Mouse (Mus musculus) small intestine, adult 2 months (tissue): ENCODE measurements around the gene Add3. TPM values are rescaled to one million over a fixed set of nuclear protein-coding genes. Genes with fewer than 3 reads are reported as not detected.

Source experiments
- H3K27ac ChIP-seq: fragments of 200-500 bp; 2 replicates; pipeline ENCODE4 v1.5.1; 2012; ENCODE audit warnings: low read depth, low read length, control low read depth, inconsistent platforms; ENCODE audit not compliant: insufficient read depth
- H3K27me3 ChIP-seq: fragments of 200-500 bp; 2 replicates; pipeline ENCODE4 v1.6.1; 2012; ENCODE audit warnings: mild to moderate bottlenecking, moderate library complexity, low read length, inconsistent platforms; ENCODE audit not compliant: control insufficient read depth, insufficient read depth
- H3K36me3 ChIP-seq: fragments of 200-500 bp; 2 replicates; pipeline ENCODE4 v1.6.1; 2012; ENCODE audit warnings: mild to moderate bottlenecking, low read length, control low read depth, inconsistent platforms; ENCODE audit not compliant: control insufficient read depth, insufficient read depth
- H3K4me1 ChIP-seq: fragments of 200-500 bp; 2 replicates; pipeline ENCODE4 v1.6.1; 2012; ENCODE audit warnings: low read length, inconsistent platforms, mixed read lengths; ENCODE audit not compliant: control insufficient read depth, insufficient read depth, insufficient read length
- H3K4me3 ChIP-seq: fragments of 200-500 bp; 2 replicates; pipeline ENCODE4 v1.5.1; 2012; ENCODE audit warnings: low read depth, mild to moderate bottlenecking, control low read depth, inconsistent platforms, low read length, moderate library complexity
- CTCF ChIP-seq: fragments of 200-500 bp; IDR thresholded peaks from 2 replicates; pipeline ENCODE4 v1.5.1; 2012; ENCODE audit warnings: low read depth, mild to moderate bottlenecking, control low read depth, inconsistent platforms, low read length, moderate library complexity, mixed read lengths; ENCODE audit not compliant: insufficient replicate concordance, insufficient read length; ENCODE audit errors: extremely low read depth
- POLR2A ChIP-seq: fragments of 200-500 bp; IDR thresholded peaks from 2 replicates; pipeline ENCODE4 v1.6.1; 2012; ENCODE audit warnings: low read depth, mild to moderate bottlenecking, control low read depth, inconsistent platforms, low read length, moderate library complexity
- WGBS: fragments of 180-500 bp; shearing (Covaris S2); methylation state at CpG from one replicate; pipeline ENCODE4 v1.1.7; 2018; 5-methylcytosine and 5-hydroxymethylcytosine counted together
- polyA plus RNA-seq: library from polyadenylated mRNA; depleted of rRNA; stranded (reverse); fragments of >200 nt; gene quantifications from 2 replicates; pipeline ENCODE4 v1.2.3, GENCODE M21; 2012

The Add3 gene
- polyA plus RNA-seq, 1 experiment = 20.2 TPM

DNA sequence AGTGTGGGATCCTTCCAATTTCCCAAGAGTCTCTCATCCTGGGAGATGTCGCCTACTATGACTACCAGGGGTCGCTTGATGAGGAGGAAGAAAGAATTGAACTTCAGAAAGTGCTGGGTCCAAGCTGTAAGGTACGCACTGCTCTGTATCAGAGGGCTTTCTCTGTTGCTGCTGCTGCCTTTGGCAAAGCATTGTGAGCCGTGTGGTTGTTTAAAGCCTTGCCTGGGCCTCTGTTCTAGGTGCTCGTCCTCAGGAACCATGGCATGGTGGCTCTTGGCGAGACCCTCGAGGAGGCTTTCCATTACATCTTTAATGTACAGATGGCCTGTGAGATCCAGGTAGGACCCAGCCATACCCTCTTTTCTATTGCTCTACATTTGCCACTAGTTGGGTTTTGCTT, 93.3 kb downstream of the Add3 start:
- H3K27ac ChIP-seq = no peak overlapping the region
- no peak overlapping the region for H3K4me3 ChIP-seq
- no peaks in the 10 kb centered on the region for H3K27me3 ChIP-seq
- peaks cover 75% of the 10 kb centered on the region for H3K36me3 ChIP-seq
- peaks cover 2% of the 10 kb centered on the region; the same call in 1 of the 2 replicates for H3K4me1 ChIP-seq
- WGBS = 94% methylated on average over 7 of the region's 7 CpGs
- TF ChIP-seq CTCF (no peak), POLR2A (no peak)

DNA sequence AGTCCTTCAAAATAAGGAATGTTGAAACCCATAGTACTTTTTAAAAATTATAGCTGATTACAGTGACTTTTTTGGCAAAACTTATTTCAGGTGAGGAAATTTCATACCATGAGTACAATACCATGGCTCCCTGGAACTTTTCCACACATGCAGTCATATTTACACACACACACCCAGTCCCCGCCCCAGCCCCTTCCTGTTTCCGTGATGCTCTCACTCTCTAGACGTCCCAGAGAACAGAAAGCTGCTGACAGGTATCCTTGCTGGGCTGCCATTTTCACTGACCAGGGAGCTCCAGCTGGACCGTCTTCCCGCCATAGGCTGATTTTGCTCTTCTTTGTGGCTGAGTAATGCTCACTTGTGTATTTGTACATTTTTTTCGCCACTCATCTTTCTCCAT, 101.6 kb downstream of the Add3 start:
- WGBS = 83% methylated on average over 6 of the region's 6 CpGs
- no peaks in the 10 kb centered on the region for H3K4me1 ChIP-seq
- TF ChIP-seq POLR2A (no peak), CTCF (no peak)
- no peak overlapping the region for H3K27ac ChIP-seq
- peaks cover 75% of the 10 kb centered on the region for H3K36me3 ChIP-seq
- no peak overlapping the region for H3K4me3 ChIP-seq
- no peaks in the 10 kb centered on the region for H3K27me3 ChIP-seq

DNA sequence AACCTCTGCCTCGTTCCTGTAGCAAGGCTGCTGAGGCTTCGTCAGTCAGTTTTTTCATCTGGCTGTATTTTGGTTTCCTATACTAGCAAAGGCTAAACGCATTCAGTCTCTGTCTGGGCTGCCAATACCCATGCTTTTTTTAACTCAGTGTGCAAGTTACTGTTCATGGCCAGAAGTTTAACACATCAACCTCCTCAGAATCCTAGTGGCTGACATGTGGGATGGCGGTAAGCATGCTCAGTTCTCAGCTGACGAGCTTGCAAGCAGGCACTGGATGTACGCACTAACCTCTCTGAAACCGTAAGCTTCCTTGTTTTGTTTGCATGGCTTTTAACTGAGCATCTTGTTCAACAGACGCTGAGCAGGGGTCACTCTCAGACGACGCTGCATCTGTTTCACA, 103.7 kb downstream of the Add3 start:
- Histone ChIP-seq H3K4me1 (no peaks in the 10 kb centered on the region), H3K27me3 (no peaks in the 10 kb centered on the region), H3K27ac (no peak overlapping the region), H3K36me3 (peaks cover 61% of the 10 kb centered on the region), H3K4me3 (no peak overlapping the region)
- 87% methylated on average over 10 of the region's 10 CpGs for WGBS
- TF ChIP-seq CTCF (no peak), POLR2A (no peak)

DNA sequence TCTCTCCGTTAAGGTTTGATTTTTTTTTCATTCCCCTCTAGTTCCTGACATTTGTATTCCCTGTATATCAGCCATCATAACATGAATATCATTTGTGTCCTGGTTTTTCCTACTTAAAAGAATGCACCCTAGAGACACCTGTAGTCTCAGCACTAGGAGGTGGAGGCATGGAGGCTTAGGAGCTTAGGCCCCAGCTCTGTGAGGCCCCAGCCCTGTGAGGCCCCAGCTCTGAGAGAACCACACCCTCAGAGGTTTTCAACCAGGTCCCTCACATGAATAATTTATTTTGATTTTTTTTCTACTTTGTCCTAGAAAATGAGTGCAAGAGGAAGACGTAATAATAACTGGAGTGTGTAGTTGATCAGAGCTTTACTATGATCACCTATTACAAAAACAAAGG, 107.3 kb downstream of the Add3 start:
- no peak overlapping the region for H3K4me3 ChIP-seq
- no peak for TF ChIP-seq CTCF
- TF ChIP-seq POLR2A = no peak
- peaks cover 9% of the 10 kb centered on the region; the same call in 1 of the 2 replicates for H3K4me1 ChIP-seq
- H3K27me3 ChIP-seq = no peaks in the 10 kb centered on the region
- peaks cover 33% of the 10 kb centered on the region for H3K36me3 ChIP-seq
- 68% methylated on average over 2 of the region's 2 CpGs for WGBS
- H3K27ac ChIP-seq = no peak overlapping the region

DNA sequence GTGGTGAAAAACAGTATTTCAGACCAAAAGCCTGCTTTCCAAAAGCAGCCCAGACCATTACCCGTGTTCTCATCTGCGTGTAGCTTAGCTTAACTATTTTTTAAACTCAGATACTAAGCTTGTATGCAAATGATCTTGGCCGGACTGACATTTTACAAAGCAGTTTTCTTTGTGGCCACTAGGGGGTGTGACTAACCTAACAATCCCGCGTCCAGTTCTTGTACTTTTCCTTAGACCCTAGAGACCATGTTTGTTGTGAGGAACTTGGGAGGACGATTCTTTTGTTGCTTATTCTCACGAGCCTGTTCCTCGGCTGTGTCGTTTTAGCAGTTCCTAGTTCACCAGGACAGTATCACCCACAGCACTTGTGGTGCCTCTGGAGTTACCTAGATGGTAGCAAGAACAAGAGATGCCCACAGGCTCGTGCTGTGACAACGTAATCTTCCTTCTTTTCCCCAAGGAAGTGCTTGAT, 107.8 kb downstream of the Add3 start:
- TF ChIP-seq POLR2A (no peak), CTCF (peak; percentile 34; the same call in 1 of the 2 replicates)
- Histone ChIP-seq H3K27ac (no peak overlapping the region), H3K27me3 (no peaks in the 10 kb centered on the region), H3K4me1 (peaks cover 9% of the 10 kb centered on the region; the same call in 1 of the 2 replicates), H3K4me3 (no peak overlapping the region), H3K36me3 (peaks cover 29% of the 10 kb centered on the region)
- WGBS = 18% methylated on average over 11 of the region's 11 CpGs

DNA sequence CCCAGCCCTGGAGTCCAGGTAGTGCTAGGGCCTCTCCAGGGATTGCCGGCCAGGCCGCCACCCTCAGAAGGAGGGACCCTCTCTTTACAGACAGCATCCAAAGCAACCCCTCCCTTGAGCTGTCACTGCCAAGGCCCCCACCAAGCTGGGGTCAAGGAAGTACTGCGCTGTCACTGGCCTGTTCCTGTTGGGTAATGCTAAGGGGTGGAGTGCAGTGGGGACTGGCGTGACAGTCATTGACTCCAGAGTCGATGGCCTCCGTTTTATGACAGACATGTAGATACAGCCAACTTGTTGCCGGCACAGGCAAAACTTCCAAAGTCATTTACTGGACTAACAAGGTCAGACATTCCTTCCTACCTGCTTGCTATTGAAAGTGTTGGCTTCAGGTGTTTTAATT, 110.8 kb downstream of the Add3 start:
- TF ChIP-seq CTCF = no peak
- TF ChIP-seq POLR2A = no peak
- no peaks in the 10 kb centered on the region for H3K27me3 ChIP-seq
- peak overlapping the region; percentile 24; the same call in 1 of the 2 replicates for H3K27ac ChIP-seq
- peaks cover 9% of the 10 kb centered on the region; the same call in 1 of the 2 replicates for H3K4me1 ChIP-seq
- peaks cover 10% of the 10 kb centered on the region for H3K36me3 ChIP-seq
- WGBS = 55% methylated on average over 7 of the region's 7 CpGs
- H3K4me3 ChIP-seq = no peak overlapping the region

DNA sequence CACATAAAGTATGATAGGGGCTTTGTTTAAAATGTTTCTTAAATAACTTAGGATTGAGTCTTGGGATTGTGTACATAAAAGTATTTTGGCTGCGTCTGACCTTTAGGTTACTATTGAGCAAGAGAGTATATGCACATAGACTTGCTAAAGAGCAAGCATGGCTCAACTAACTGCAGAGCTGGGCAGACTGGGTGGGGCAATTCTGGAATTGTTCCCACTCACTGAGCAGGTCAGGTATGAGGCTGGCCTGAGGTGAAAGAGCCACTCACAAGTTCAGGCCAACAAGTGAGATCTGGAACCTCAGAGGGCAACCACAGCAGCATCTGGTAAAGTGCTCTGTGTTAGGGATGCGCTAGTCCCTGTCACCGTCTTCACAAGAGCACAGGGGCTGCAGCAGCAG, 111.4 kb downstream of the Add3 start:
- Histone ChIP-seq H3K27me3 (no peaks in the 10 kb centered on the region), H3K4me3 (no peak overlapping the region), H3K4me1 (peaks cover 12% of the 10 kb centered on the region; the same call in 1 of the 2 replicates), H3K36me3 (peaks cover 6% of the 10 kb centered on the region; the same call in 1 of the 2 replicates), H3K27ac (peak overlapping the region; percentile 17; the same call in 1 of the 2 replicates)
- TF ChIP-seq POLR2A (no peak), CTCF (no peak)
- 84% methylated on average over 3 of the region's 3 CpGs for WGBS
